Mouse (Mus musculus) heart, embryonic 14.5 days (tissue): Measurements from ENCODE around the gene Prkg1. TPM values are rescaled to one million over a fixed set of nuclear protein-coding genes. Genes with fewer than 3 reads are reported as not detected.

ENCODE experiments used
- ATAC-seq: fragments of 200-750 bp; cut with Nextera tagmentation; 2 replicates; pipeline ENCODE4 v1.8.0; 2017; ENCODE audit warnings: low read depth, moderate TSS enrichment; ENCODE audit not compliant: insufficient number of reproducible peaks, insufficient read depth, low FRiP score
- H3K27ac ChIP-seq, 2 experiments: fragments of 200-500 bp in 1 of 2; fragments of 300-500 bp in 1 of 2; sonication (generic) in 1 of 2; replicated peaks in 1 of 2; 2 replicates each; pipeline ENCODE4 v1.5.1; 2012 to 2014; ENCODE audit warnings: low read depth in 2 of 2, low read length in 2 of 2, control low read depth in 1 of 2, mild to moderate bottlenecking in 1 of 2, mixed read lengths in 1 of 2; ENCODE audit not compliant: control insufficient read depth in 1 of 2, insufficient read depth in 1 of 2
- H3K27me3 ChIP-seq: fragments of 300-500 bp; sonication (generic); 2 replicates; pipeline ENCODE4 v1.6.1; 2014; ENCODE audit warnings: mild to moderate bottlenecking, low read length, control low read depth; ENCODE audit not compliant: control insufficient read depth, insufficient read depth
- H3K36me3 ChIP-seq: fragments of 300-500 bp; sonication (generic); 2 replicates; pipeline ENCODE4 v1.6.1; 2014; ENCODE audit warnings: mild to moderate bottlenecking, control low read depth, low read length, mixed read lengths; ENCODE audit not compliant: control insufficient read depth, insufficient read depth
- H3K4me1 ChIP-seq, 2 experiments: fragments of 200-500 bp in 1 of 2; fragments of 300-500 bp in 1 of 2; sonication (generic) in 1 of 2; 2 replicates each; pipeline ENCODE4 v1.6.1; 2012 to 2014; ENCODE audit warnings: low read length in 2 of 2, control low read depth in 1 of 2, mixed read lengths in 1 of 2; ENCODE audit not compliant: control insufficient read depth in 2 of 2, insufficient read depth in 2 of 2
- H3K4me2 ChIP-seq: fragments of 300-500 bp; sonication (generic); 2 replicates; pipeline ENCODE4 v1.6.1; 2014; ENCODE audit warnings: mild to moderate bottlenecking, low read length
- H3K4me3 ChIP-seq, 2 experiments: fragments of 200-500 bp in 1 of 2; fragments of 300-500 bp in 1 of 2; sonication (generic) in 1 of 2; 2 replicates each; pipeline ENCODE4 v1.5.1; 2012 to 2014; ENCODE audit warnings: low read length in 2 of 2, mild to moderate bottlenecking in 2 of 2, control low read depth in 1 of 2, low read depth in 1 of 2, moderate library complexity in 1 of 2; ENCODE audit not compliant: control insufficient read depth in 1 of 2, insufficient read depth in 1 of 2
- H3K9ac ChIP-seq: fragments of 300-500 bp; sonication (generic); 2 replicates; pipeline ENCODE4 v1.6.1; 2014; ENCODE audit warnings: mild to moderate bottlenecking, low read length
- H3K9me3 ChIP-seq: fragments of 300-500 bp; sonication (generic); 2 replicates; pipeline ENCODE4 v1.6.1; 2016; ENCODE audit warnings: low read length, control low read depth; ENCODE audit not compliant: control insufficient read depth
- WGBS: fragments of 180-500 bp; shearing (Covaris S2); extraction: QIAGEN DNeasy Blood & Tissue Kit; methylation state at CpG from one replicate; pipeline ENCODE4 v1.1.7; 2014; 5-methylcytosine and 5-hydroxymethylcytosine counted together
- polyA plus RNA-seq: library from polyadenylated mRNA; unstranded; fragments of >200 nt; fragmentation: Nextera tagmentation; extraction: Ambion mirVana; gene quantifications from 2 replicates; pipeline ENCODE4 v1.2.1, GENCODE M21; 2014

Gene Prkg1
- polyA plus RNA-seq, 1 experiment from 2014 or later: 9.6 TPM

DNA sequence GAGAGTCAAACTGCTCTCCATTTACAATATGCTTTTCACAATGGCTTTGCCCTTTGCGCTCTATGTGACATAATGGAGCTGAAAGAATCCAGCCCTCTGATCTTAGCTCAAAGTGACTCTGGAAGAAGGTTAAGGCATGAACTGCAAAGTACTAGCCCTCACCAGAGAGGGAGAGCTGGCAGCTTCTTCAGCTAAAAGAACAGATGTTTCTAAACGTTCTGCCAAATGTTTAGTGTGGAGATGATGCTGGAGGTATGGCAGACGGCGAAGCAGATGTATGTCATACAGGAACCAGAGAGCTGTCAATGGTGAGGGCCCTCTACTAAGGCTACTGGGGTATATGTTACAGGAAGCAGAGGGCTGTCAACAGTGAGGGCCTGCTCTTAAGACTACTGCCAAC is 148.0 kb downstream of the Prkg1 start:
- Histone ChIP-seq H3K4me1 (peaks cover 0 to 2% of the 10 kb centered on the region in 2 experiments; a peak in 1 of 4 replicates), H3K27me3 (no peaks in the 10 kb centered on the region), H3K4me3 (no peak overlapping the region), H3K4me2 (no peak overlapping the region), H3K27ac (no peak overlapping the region), H3K9me3 (no peaks in the 10 kb centered on the region), H3K9ac (no peak overlapping the region), H3K36me3 (no peaks in the 10 kb centered on the region)
- WGBS: 66% methylated on average over 4 of the region's 4 CpGs
- no peak for ATAC-seq

DNA sequence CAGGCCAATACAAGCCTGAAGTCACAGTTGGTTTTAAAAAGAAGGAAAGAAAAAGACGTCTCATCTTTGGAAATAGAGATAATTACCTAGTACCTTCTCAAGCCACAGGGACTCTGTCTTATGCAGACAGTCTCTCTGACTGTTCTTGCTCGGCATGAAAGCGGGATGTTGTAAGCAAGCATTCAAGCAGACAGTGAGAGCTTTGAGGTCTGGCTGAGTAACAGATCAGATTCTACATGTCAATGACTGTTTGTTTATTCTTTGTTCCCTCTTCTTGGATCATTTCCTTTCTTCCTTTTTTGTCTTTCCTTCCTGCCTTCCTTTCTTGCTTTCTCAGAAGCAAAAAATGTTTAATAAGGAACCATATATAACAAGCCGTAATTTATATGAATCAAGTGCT is 148.7 kb downstream of the Prkg1 start:
- Histone ChIP-seq H3K27ac (no peak overlapping the region), H3K36me3 (no peaks in the 10 kb centered on the region), H3K4me2 (no peak overlapping the region), H3K27me3 (no peaks in the 10 kb centered on the region), H3K9ac (no peak overlapping the region), H3K9me3 (no peaks in the 10 kb centered on the region), H3K4me1 (no peaks in the 10 kb centered on the region), H3K4me3 (no peak overlapping the region)
- no peak for ATAC-seq
- 70% methylated on average over 4 of the region's 4 CpGs for WGBS

DNA sequence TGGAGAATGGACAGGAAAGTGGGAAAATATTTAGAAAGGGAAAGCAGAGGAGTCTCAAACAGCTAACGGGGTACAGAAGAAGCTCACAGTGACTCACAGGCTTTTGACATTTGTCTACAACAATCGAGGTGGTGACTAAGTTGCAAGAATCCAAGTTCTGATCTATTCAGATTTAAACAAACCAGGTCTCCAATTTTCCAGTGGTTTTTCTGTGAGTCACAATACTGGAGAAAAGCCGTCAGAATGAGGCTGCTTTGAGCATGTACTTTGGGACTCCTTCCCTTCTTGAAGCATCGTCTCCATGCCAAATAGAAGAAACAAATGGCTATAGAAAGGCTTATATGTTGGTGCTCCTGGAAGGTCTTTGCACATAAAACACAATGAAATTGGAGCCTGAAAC is 151.7 kb downstream of the Prkg1 start:
- Histone ChIP-seq H3K27me3 (no peaks in the 10 kb centered on the region), H3K9me3 (no peaks in the 10 kb centered on the region), H3K36me3 (no peaks in the 10 kb centered on the region), H3K9ac (no peak overlapping the region), H3K27ac (no peak overlapping the region), H3K4me2 (no peak overlapping the region), H3K4me3 (no peak overlapping the region), H3K4me1 (no peaks in the 10 kb centered on the region)
- ATAC-seq: no peak
- 83% methylated on average over 4 of the region's 4 CpGs for WGBS

DNA sequence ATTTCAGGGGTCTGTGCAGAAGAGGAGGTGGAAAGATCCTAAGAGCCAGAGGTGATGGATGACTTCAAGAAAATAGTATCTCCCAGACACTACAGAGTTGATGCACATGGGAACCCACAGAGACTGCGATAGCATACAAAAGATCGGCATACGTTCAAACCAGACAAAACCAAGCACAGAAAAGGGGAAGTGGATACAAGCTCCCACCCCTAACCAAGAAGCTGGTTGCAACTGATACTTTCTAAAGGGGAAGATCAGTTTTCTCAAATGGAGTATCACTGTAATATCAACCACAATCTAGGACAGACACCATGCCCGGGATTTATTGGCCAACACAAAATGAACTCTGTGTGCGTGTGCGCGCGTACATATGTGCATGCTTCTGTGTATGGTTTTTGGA is 162.3 kb downstream of the Prkg1 start:
- no peak for ATAC-seq
- Histone ChIP-seq H3K4me2 (no peak overlapping the region), H3K9me3 (no peaks in the 10 kb centered on the region), H3K4me1 (no peaks in the 10 kb centered on the region), H3K9ac (no peak overlapping the region), H3K27ac (no peak overlapping the region), H3K4me3 (no peak overlapping the region), H3K36me3 (no peaks in the 10 kb centered on the region), H3K27me3 (no peaks in the 10 kb centered on the region)
- 95% methylated on average over 8 of the region's 8 CpGs for WGBS

DNA sequence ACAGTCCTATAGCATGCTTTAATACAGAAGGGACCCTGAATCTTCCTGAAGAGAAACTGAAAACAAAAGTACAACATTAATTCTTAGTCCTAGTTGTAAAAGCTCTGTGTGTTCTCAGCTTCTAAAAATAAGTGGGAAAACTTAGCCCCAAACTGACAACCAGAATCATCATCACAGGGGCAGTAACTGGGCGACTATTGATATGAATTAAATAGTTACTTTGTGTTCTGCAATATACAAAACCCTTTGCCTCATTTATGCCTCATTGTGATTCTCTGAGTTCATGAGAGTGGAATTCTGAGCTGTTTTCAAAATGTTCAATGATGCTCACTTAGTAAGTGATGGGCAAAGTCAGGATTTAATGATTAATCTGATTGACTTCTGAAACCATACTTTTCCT is 170.8 kb downstream of the Prkg1 start:
- WGBS: 73% methylated on average over 1 of the region's 1 CpGs
- Histone ChIP-seq H3K27ac (no peak overlapping the region), H3K4me2 (no peak overlapping the region), H3K4me1 (no peaks in the 10 kb centered on the region), H3K27me3 (no peaks in the 10 kb centered on the region), H3K9me3 (no peaks in the 10 kb centered on the region), H3K4me3 (no peak overlapping the region), H3K9ac (no peak overlapping the region), H3K36me3 (no peaks in the 10 kb centered on the region)
- ATAC-seq: no peak

DNA sequence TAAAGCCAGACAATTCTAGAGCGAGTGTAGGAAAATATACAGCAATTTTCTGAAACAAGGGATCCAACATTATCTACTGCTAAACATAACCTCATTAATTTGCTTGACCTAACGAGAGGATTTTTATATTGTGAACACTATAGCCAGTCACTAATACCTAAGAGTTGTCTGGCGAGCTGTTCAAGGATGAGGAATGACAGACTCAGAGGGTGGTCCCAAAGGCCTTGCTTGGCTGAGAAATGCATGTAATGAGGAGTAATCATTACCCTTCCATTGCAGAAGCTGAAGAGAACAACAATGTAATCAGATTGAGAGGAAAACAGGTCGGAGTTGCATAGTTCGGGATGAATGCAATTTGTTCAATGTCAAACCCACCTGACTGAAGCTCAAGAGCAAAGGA is 174.1 kb downstream of the Prkg1 start:
- no peak overlapping the region for H3K9ac ChIP-seq
- H3K36me3 ChIP-seq: no peaks in the 10 kb centered on the region
- ATAC-seq: no peak
- H3K4me3 ChIP-seq: no peak overlapping the region
- H3K4me1 ChIP-seq: no peaks in the 10 kb centered on the region
- H3K27me3 ChIP-seq: no peaks in the 10 kb centered on the region
- H3K27ac ChIP-seq: no peak overlapping the region
- H3K9me3 ChIP-seq: no peaks in the 10 kb centered on the region
- H3K4me2 ChIP-seq: no peak overlapping the region
- WGBS: 85% methylated on average over 5 of the region's 5 CpGs

DNA sequence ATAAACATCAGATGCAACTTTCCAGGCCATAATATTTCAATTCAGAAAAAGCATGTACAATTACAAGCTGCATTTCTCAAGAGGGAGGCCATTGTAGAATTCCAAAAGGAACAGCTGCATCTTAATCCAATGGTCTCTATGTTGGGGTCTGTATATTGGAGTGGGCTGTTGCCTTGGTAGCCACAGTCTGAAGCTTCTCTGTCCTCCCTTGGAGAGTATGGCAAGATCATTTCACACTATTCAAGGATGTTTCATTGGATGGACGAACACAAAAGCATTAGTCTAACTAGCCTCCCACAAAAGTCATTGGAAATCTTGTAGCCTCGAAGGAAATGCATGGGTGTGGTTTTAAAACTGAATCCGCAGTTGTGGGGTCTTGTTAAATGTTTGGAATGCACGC is 187.7 kb downstream of the Prkg1 start:
- no peak for ATAC-seq
- no peak overlapping the region for H3K9ac ChIP-seq

DNA sequence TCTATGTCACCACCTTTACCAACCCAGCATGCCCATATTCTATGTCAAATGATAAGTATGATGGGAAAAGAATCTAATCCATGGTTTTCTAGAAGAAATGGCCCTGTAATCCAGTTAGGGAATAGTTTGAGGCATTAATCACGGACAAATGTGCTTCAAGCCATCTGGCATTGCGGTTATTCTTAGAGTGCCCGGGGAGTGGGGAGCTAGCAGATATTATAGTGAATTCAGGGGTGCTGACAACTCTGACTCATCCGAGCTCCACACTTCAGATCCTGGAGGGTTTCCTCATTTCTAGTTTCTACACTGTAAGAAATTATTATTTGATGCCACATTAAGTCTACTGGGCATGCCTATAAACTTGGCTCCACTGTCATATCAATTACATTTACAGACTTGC is 200.5 kb downstream of the Prkg1 start:
- Histone ChIP-seq H3K27ac (no peak overlapping the region), H3K4me2 (no peak overlapping the region), H3K36me3 (no peaks in the 10 kb centered on the region), H3K4me1 (no peaks in the 10 kb centered on the region), H3K9ac (no peak overlapping the region), H3K9me3 (no peaks in the 10 kb centered on the region), H3K4me3 (no peak overlapping the region), H3K27me3 (no peaks in the 10 kb centered on the region)
- WGBS: 78% methylated on average over 4 of the region's 4 CpGs
- ATAC-seq: no peak

More for the DNA sequence above, 187.7 kb downstream of the Prkg1 start:
- 83% methylated on average over 4 of the region's 4 CpGs for WGBS
- no peaks in the 10 kb centered on the region for H3K9me3 ChIP-seq
- no peak overlapping the region for H3K4me3 ChIP-seq
- H3K36me3 ChIP-seq: no peaks in the 10 kb centered on the region
- no peaks in the 10 kb centered on the region for H3K27me3 ChIP-seq
- no peak overlapping the region for H3K4me2 ChIP-seq
- no peaks in the 10 kb centered on the region for H3K4me1 ChIP-seq
- no peak overlapping the region for H3K27ac ChIP-seq
